Mouse (Mus musculus): ENCODE results near the gene Fanca. TPM values are rescaled to one million over a fixed set of nuclear protein-coding genes. Genes with fewer than 3 reads are reported as not detected.
A peak's percentile ranks its signal among the peaks of the same experiment; 100 is the strongest.

Gene Fanca
- total and polyA plus RNA-seq, 2 experiments from 2014 or later = 2.6 to 5.6 TPM

DNA sequence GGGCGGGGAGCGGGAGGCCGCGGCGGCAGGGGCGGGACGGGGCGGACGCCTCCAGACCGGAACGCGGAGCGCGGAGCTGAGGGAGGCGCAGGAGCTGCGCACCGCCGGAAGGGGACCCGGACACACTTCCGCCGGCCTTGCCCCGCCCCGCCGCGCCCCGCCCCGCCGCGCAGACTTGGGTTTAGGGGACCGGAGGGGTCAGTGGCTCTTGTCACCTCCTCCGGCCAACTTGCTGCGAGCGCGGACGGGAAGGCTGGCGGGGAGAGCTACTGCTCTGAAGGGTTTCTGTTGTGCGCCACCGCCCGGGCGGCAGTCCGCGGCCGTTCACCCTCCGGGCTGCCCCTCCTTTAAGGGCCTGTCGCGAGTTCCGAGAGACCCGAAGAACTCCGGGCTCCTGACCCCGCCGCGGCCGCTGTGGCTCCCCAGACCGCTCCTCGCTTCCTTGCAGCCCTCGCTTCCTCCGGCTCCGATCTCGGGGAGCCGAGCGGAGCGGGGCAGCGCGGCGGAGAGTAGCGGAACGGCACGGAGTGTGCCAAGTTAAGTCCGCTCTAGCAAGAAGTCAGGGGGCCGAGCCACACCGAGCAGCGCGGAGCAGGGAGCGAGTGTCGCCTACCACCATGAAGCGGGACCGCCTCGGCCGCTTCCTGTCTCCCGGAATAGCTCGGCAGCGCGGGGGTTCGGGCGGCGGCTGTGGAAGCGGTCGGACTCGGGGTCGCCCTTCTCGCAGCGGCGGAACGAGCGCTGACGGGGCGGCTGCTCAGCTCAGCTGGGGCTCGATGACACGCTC is 64.1 kb downstream of the Fanca start, which contains the start of the genes Zfp276 and Vps9d1:
Zfp276 (plus strand) TSS at position 97 of the 787 bp plus-strand sequence.
Vps9d1 (minus strand) TSS at position 250 of the 787 bp plus-strand sequence.
- peak within 1 kb of the TSS; percentile 95 for H3K4me3 ChIP-seq (ENCODE audit: low read depth, low read length)
- peaks cover 10% of the 10 kb centered on the region for H3K4me1 ChIP-seq (ENCODE audit: insufficient read depth)
- H3K4me2 ChIP-seq (ENCODE audit: low read depth) = peak within 1 kb of the TSS; percentile 88
- ATAC-seq = peak; percentile 98
- 3% methylated on average over 92 of the region's 99 CpGs for WGBS
- no peaks in the 10 kb centered on the region for H3K27me3 ChIP-seq (ENCODE audit: insufficient read depth, low read length)
- peak; percentile 90 for DNase-seq
- no peak; the same call in 1 of the 2 replicates for TF ChIP-seq CTCF (IDR thresholded peaks at IDR 0.05; ENCODE audit: low read depth)
- peaks cover 50% of the 10 kb centered on the region for H3K36me3 ChIP-seq (ENCODE audit: insufficient read depth)
- H3K9me3 ChIP-seq (ENCODE audit: low read length) = no peaks in the 10 kb centered on the region
- H3K9ac ChIP-seq = peak within 1 kb of the TSS; percentile 85
- peak within 1 kb of the TSS; percentile 84 for H3K27ac ChIP-seq (ENCODE audit: low read depth, low read length)

DNA sequence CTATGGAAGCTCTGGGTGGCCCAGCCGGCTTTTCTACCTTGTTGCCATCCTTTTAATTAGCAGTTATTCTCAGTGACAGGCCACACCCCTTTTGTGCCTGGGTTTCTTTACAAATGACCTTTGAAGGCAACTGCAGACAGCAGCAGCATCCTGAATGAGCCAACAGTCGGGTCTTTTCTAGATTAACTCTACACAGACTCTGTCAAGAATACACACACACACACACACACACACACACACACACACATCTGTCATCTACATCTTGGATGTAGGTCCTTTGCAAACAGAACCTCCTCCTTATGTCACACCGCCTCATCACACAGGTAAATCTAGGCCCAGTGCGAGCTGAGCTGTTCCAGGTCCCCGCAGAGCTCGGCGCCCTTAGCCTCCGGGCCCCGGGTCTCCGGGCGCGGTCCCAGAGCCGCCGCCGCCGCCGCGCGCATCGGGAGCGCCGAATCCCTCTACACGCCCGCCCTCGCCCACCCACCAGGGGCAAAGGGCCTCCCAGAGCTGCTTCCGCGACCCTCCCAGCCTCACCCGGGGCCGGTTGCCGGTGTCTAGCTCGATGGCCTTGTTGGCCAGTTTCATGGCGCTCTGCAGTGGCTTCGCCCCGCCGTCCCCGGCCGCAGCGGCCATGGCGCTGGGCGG is 64.8 kb downstream of the Fanca start:
- H3K4me1 ChIP-seq (ENCODE audit: insufficient read depth) = peaks cover 10% of the 10 kb centered on the region
- H3K4me3 ChIP-seq (ENCODE audit: low read depth, low read length) = peak overlapping the region; percentile 95
- peak; percentile 62 for ATAC-seq
- peak overlapping the region; percentile 85 for H3K9ac ChIP-seq
- no peaks in the 10 kb centered on the region for H3K9me3 ChIP-seq (ENCODE audit: low read length)
- peak overlapping the region; percentile 84 for H3K27ac ChIP-seq (ENCODE audit: low read depth, low read length)
- DNase-seq = no peak
- peaks cover 50% of the 10 kb centered on the region for H3K36me3 ChIP-seq (ENCODE audit: insufficient read depth)
- WGBS = under 1% methylated on average over 40 of the region's 40 CpGs
- peak overlapping the region; percentile 88 for H3K4me2 ChIP-seq (ENCODE audit: low read depth)
- no peaks in the 10 kb centered on the region for H3K27me3 ChIP-seq (ENCODE audit: insufficient read depth, low read length)
- TF ChIP-seq CTCF (IDR thresholded peaks at IDR 0.05; ENCODE audit: low read depth) = no peak

DNA sequence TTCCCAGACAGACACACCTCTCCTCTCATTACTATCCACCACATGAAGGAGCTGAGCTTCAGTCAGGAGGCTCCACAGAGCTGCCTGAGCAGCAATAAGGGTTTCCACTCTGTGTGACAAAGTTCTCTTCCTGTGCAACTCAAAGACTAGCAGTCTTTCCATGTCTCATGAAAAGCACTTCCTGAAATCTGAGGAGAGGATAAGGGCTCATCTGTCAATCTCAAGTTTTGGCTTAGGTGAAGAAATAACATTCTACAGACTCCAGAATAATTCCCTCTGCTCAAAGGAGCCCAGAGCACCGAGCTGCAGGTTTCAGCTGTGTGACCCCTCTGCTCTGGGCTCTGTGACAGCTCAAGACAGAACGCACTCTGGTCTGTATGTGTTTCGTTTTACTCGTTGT is 65.5 kb downstream of the Fanca start:
- Histone ChIP-seq H3K27me3 (ENCODE audit: insufficient read depth, low read length) (no peaks in the 10 kb centered on the region), H3K9ac (peak overlapping the region; percentile 85), H3K27ac (ENCODE audit: low read depth, low read length) (no peak overlapping the region), H3K4me1 (ENCODE audit: insufficient read depth) (peaks cover 10% of the 10 kb centered on the region), H3K4me3 (ENCODE audit: low read depth, low read length) (peak overlapping the region; percentile 95), H3K36me3 (ENCODE audit: insufficient read depth) (peaks cover 50% of the 10 kb centered on the region), H3K9me3 (ENCODE audit: low read length) (no peaks in the 10 kb centered on the region), H3K4me2 (ENCODE audit: low read depth) (peak overlapping the region; percentile 88)
- TF ChIP-seq CTCF (IDR thresholded peaks at IDR 0.05; ENCODE audit: low read depth) = no peak
- ATAC-seq (no peak), DNase-seq (no peak)
- whole genome bisulfite sequencing = 54% methylated on average over 4 of the region's 4 CpGs

DNA sequence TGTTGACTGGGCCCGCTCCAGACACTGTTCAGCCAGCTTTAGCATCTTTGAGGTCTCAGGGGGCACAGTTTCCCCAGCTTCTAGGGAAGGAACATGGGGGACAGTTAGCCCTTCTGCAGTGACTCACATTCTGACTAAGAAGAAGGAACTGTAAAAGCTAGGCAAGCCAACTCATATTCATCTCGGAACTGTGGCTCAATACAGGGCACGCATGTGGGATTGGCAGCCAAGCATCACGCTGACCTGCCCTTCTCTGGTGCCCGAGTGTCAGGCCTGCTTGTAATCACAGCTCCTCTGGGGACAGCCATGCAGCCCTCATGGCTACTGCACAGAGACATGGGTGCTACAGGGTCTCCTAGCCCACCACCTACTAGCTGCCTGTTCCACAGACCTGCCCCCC is 67.4 kb downstream of the Fanca start:
- Histone ChIP-seq H3K9ac (no peak overlapping the region), H3K27me3 (ENCODE audit: insufficient read depth, low read length) (no peaks in the 10 kb centered on the region), H3K4me3 (ENCODE audit: low read depth, low read length) (no peak overlapping the region), H3K4me1 (ENCODE audit: insufficient read depth) (peaks cover 10% of the 10 kb centered on the region), H3K4me2 (ENCODE audit: low read depth) (no peak overlapping the region), H3K9me3 (ENCODE audit: low read length) (no peaks in the 10 kb centered on the region), H3K27ac (ENCODE audit: low read depth, low read length) (no peak overlapping the region), H3K36me3 (ENCODE audit: insufficient read depth) (peaks cover 50% of the 10 kb centered on the region)
- DNase-seq (no peak), ATAC-seq (no peak)
- WGBS = 97% methylated on average over 5 of the region's 5 CpGs
- TF ChIP-seq CTCF (IDR thresholded peaks at IDR 0.05; ENCODE audit: low read depth) = no peak

DNA sequence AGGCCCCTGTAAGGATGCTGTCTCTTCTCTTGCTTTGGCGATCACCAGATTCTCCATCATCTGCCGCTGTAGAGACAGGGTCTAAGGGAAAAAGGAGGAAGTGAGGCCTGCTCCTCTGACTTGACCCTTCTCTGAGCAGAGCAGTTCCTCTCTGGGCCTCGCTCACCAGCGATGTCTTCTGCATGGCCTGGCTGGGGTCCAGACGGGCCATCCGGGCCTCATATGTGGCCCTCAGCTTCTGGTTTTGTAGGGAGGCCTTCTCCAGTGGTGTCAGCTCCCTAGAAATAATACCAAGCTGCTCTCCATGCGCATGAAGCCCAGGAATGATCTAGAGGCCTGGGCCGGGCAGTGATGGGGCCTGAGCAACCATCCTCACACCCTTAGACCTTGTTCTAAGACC is 69.8 kb downstream of the Fanca start:
- Histone ChIP-seq H3K9me3 (ENCODE audit: low read length) (no peaks in the 10 kb centered on the region), H3K4me2 (ENCODE audit: low read depth) (no peak overlapping the region), H3K27ac (ENCODE audit: low read depth, low read length) (no peak overlapping the region), H3K36me3 (ENCODE audit: insufficient read depth) (peaks cover 74% of the 10 kb centered on the region), H3K9ac (no peak overlapping the region), H3K4me3 (ENCODE audit: low read depth, low read length) (no peak overlapping the region), H3K4me1 (ENCODE audit: insufficient read depth) (peaks cover 4% of the 10 kb centered on the region; the same call in 1 of the 2 replicates), H3K27me3 (ENCODE audit: insufficient read depth, low read length) (no peaks in the 10 kb centered on the region)
- TF ChIP-seq CTCF (IDR thresholded peaks at IDR 0.05; ENCODE audit: low read depth) = no peak
- ATAC-seq (no peak), DNase-seq (no peak)
- WGBS = 92% methylated on average over 8 of the region's 8 CpGs

DNA sequence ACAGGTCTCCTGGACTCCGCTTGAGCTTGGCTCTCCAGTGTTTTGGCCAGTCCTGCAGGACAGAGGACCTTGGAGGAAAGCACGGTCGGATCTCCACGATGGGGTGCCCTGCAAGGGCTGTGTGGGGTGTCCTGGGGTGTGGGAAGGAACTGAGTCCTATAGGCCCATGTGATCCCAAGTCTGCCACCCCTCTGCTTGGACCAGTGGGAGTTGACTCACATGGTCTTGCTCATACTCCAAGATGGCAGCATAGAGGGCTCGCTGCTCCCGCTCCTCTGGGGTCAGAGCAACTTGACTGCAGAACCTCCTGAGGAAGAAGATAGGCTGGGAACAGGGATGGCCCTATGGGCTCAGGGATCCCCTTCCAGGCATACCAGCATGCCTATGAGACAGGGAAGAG is 70.6 kb downstream of the Fanca start:
- Histone ChIP-seq H3K27ac (ENCODE audit: low read depth, low read length) (no peak overlapping the region), H3K4me3 (ENCODE audit: low read depth, low read length) (no peak overlapping the region), H3K27me3 (ENCODE audit: insufficient read depth, low read length) (no peaks in the 10 kb centered on the region), H3K9me3 (ENCODE audit: low read length) (no peaks in the 10 kb centered on the region), H3K36me3 (ENCODE audit: insufficient read depth) (peaks cover 82% of the 10 kb centered on the region), H3K4me2 (ENCODE audit: low read depth) (no peak overlapping the region), H3K9ac (no peak overlapping the region), H3K4me1 (ENCODE audit: insufficient read depth) (no peaks in the 10 kb centered on the region)
- no peak for TF ChIP-seq CTCF (IDR thresholded peaks at IDR 0.05; ENCODE audit: low read depth)
- WGBS = 96% methylated on average over 6 of the region's 6 CpGs
- ATAC-seq = no peak
- no peak for DNase-seq

DNA sequence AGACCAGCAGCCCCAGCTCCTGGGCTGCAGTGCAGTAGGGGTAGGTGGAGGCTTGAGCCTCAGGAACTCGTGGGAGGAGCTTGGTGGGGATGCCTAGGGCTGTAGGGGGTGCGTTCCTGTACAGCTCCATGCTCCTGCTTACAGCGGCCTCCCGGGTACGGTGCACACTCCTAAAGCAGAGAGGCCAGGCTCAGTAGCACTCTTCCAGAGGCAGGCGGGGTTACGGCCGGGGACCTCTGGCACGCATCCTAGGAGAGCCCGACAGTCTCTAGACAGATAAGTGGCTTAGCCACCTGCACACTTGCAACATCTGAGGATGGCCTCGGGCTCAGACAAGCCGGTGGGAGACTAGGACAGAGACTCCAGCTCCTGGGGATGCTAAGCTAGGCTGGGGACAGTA is 72.8 kb downstream of the Fanca start:
- Histone ChIP-seq H3K27ac (ENCODE audit: low read depth, low read length) (no peak overlapping the region), H3K27me3 (ENCODE audit: insufficient read depth, low read length) (no peaks in the 10 kb centered on the region), H3K36me3 (ENCODE audit: insufficient read depth) (peaks cover 86% of the 10 kb centered on the region), H3K4me3 (ENCODE audit: low read depth, low read length) (no peak overlapping the region), H3K9ac (no peak overlapping the region), H3K4me1 (ENCODE audit: insufficient read depth) (no peaks in the 10 kb centered on the region), H3K4me2 (ENCODE audit: low read depth) (no peak overlapping the region), H3K9me3 (ENCODE audit: low read length) (no peaks in the 10 kb centered on the region)
- WGBS = 87% methylated on average over 12 of the region's 12 CpGs
- no peak for DNase-seq
- no peak for ATAC-seq
- TF ChIP-seq CTCF (IDR thresholded peaks at IDR 0.05; ENCODE audit: low read depth) = no peak
